ENCODE assay signal across 9 mouse cellular contexts in genomic region chr10:117681999-117682857, GRCm38 (mm10). TPM values are rescaled to one million over a fixed set of nuclear protein-coding genes. Genes with fewer than 3 reads are reported as not detected.
DNase-seq lines count a peak whose midpoint lies in the region; ATAC-seq and TF ChIP-seq lines count a peak whose summit lies in the region.
"Had no signal": no experiment of that assay in that cellular context is flagged by ENCODE, and none has a peak within 500 bp of the region (broad histone marks: within the 10 kb centered on the region; RNA-seq: fewer than 3 reads in every experiment).

No protein-coding gene starts in this region.

- TF ChIP-seq CTCF in gastrocnemius, adult 2 months (IDR thresholded peaks at IDR 0.05): peak; percentile 57
- peak; percentile 54; the same call in 1 of the 2 replicates for TF ChIP-seq CTCF in brain, embryonic 14.5 days (IDR thresholded peaks at IDR 0.05; ENCODE audit: borderline replicate concordance, extremely low read depth, insufficient read depth, insufficient read length)
- TF ChIP-seq CTCF in kidney, postnatal 0 days (IDR thresholded peaks at IDR 0.05; ENCODE audit: low read depth): peak; percentile 70

- no peak for TF ChIP-seq POLR2A in brain, embryonic 14.5 days (IDR thresholded peaks at IDR 0.05; ENCODE audit: borderline replicate concordance, extremely low read depth, insufficient read depth, insufficient read length, poor library complexity, severe bottlenecking)

- no peak overlapping the region for H3K9ac ChIP-seq in kidney, postnatal 0 days (ENCODE audit: low read depth, low read length)
- H3K9ac ChIP-seq: hindbrain, embryonic 15.5 days had no signal

- no peaks in the 10 kb centered on the region for H3K36me3 ChIP-seq in kidney, postnatal 0 days (ENCODE audit: insufficient read depth, low read length)

- H3K4me3 ChIP-seq in gastrocnemius, adult 2 months: no peak overlapping the region
- no peak overlapping the region for H3K4me3 ChIP-seq in kidney, postnatal 0 days (replicated peaks; ENCODE audit: low read depth, low read length)
- H3K4me3 ChIP-seq: hindbrain, embryonic 15.5 days had no signal

- WGBS in kidney, postnatal 0 days: 71% methylated on average over 14 of the region's 14 CpGs

- intact Hi-C loops in gastrocnemius, adult 2 months (cut with DNase I): no loop called here

- 0 out of 2 replicates have a peak, but pooled peaks have one; percentile 30 for ATAC-seq in kidney, postnatal 0 days (replicated peaks; ENCODE audit: low FRiP score, low read depth)

- DNase-seq in gastrocnemius, adult 2 months: peak; percentile 39
- no peak for DNase-seq in gastrocnemius, postnatal 4 days (ENCODE audit: low spot score in 2 of 2)
- peak; percentile 21 for DNase-seq in right cerebral cortex, adult 18-20 months
- DNase-seq in right cerebral cortex, postnatal 36 days (ENCODE audit: low spot score in 2 of 2): no peak
- DNase-seq in brain, embryonic 14.5 days (ENCODE audit: low read depth): peak; percentile 31
- peak; percentile 72 for DNase-seq in kidney, postnatal 0 days (ENCODE audit: low spot score)
- DNase-seq in naive thymus-derived CD4-positive, alpha-beta T cell, adult 2 months (ENCODE audit: low read depth): peak; percentile 32
- no peak for DNase-seq in Muller cell, postnatal 12 days (ENCODE audit: inconsistent ontology term)

- no peaks in the 10 kb centered on the region for H3K9me3 ChIP-seq in kidney, postnatal 0 days (replicated peaks; ENCODE audit: low read length)
- H3K9me3 ChIP-seq: hindbrain, embryonic 15.5 days had no signal

- no peak overlapping the region for H3K4me2 ChIP-seq in kidney, postnatal 0 days (ENCODE audit: low read length)
- H3K4me2 ChIP-seq: hindbrain, embryonic 15.5 days had no signal

- no peaks in the 10 kb centered on the region for H3K4me1 ChIP-seq in kidney, postnatal 0 days (replicated peaks; ENCODE audit: insufficient read depth, low read length)
- H3K4me1 ChIP-seq: hindbrain, embryonic 15.5 days had no signal

- H3K27me3 ChIP-seq in kidney, postnatal 0 days (ENCODE audit: insufficient read depth, low read length): no peaks in the 10 kb centered on the region
- H3K27me3 ChIP-seq: hindbrain, embryonic 15.5 days had no signal

- H3K27ac ChIP-seq in gastrocnemius, adult 2 months: no peak overlapping the region
- no peak overlapping the region for H3K27ac ChIP-seq in kidney, postnatal 0 days
- H3K27ac ChIP-seq: hindbrain, embryonic 15.5 days had no signal

RNA-seq across cellular contexts. Expression of gene Mdm2, which starts 28.3 kb away (rescaled TPM):
- 10 to 100 TPM; 49.2 to 49.8 TPM for total RNA-seq in gastrocnemius, adult 2 months (2021)
- 10 to 100 TPM; 39.6 to 48.6 TPM for total RNA-seq in gastrocnemius, postnatal 4 days (2021)
- 61.4 and 70.6 TPM in 2 replicates for polyA plus RNA-seq in brain, embryonic 14.5 days (2012; rRNA removed)
- polyA plus RNA-seq in kidney, postnatal 0 days (2015; fragmentation: Nextera tagmentation; extraction: Ambion mirVana): 22.0 and 24.5 TPM in 2 replicates

RNA-seq across cellular contexts. Expression of gene Cpm, which starts 52.9 kb away (rescaled TPM):
- 1 to 10 TPM; 2.2 to 2.9 TPM for total RNA-seq in gastrocnemius, adult 2 months (2021)
- 10 to 100 TPM; 13.2 to 14.0 TPM for total RNA-seq in gastrocnemius, postnatal 4 days (2021)
- polyA plus RNA-seq in brain, embryonic 14.5 days (2012; rRNA removed): 3.4 and 3.7 TPM in 2 replicates
- polyA plus RNA-seq in kidney, postnatal 0 days (2015; fragmentation: Nextera tagmentation; extraction: Ambion mirVana): 51.7 and 52.8 TPM in 2 replicates

Comparison
In these comparisons a context has a peak if more than half of its experiments do, and no peak if none do; other contexts are left out.
1. DNase-seq: peak in gastrocnemius, adult 2 months (single experiment), right cerebral cortex, adult 18-20 months (single experiment), brain, embryonic 14.5 days (single experiment), kidney, postnatal 0 days (single experiment) and naive thymus-derived CD4-positive, alpha-beta T cell, adult 2 months (single experiment); none in gastrocnemius, postnatal 4 days (0 of 2), right cerebral cortex, postnatal 36 days (0 of 2) and Muller cell, postnatal 12 days (single experiment).
2. Peak in every context shown above with its lines, with median percentiles within 50 percentile points of each other: CTCF ChIP-seq.